Mouse (Mus musculus) heart, postnatal 0 days (tissue): ENCODE data around the gene Slx4.

ENCODE experiments used
- CTCF ChIP-seq: IDR thresholded peaks from 2 replicates; pipeline ENCODE4 v1.5.1; 2016; ENCODE audit warnings: antibody characterized with exemption, control low read depth, low read depth
- EP300 ChIP-seq: IDR thresholded peaks from 2 replicates; pipeline ENCODE4 v1.6.1; 2016; ENCODE audit warnings: antibody characterized with exemption, low read depth

DNA sequence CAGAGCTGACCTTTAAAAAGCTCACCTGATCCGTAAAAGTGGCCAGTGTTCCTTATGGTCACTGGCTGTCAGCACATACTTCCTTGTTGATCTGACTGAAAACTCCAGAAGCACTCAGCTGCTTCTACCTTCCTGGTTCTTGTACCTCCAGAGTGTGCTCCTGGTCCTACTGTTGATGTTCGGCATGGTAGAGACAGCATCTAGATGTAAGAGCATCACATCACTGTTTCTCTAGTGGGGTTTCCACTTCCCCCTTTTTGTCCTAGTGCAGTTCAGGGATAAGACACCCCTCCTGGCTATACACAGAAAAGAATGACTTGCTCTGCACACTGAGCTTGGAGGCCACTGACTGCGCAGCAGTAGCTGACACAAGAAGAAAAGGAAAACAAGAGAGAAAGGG lies 30.9 kb upstream of the Slx4 start:
- no peak for TF ChIP-seq CTCF
- no peak for TF ChIP-seq EP300
